Mouse (Mus musculus) cerebellum, adult 11-12 months (tissue): ENCODE measurements around the gene H2afy2.
A peak's percentile ranks its signal among the peaks of the same experiment; 100 is the strongest.

Experiments
- DNase-seq: peaks from one replicate; pipeline ENCODE4 v3.0.0; 2022

The H2afy2 gene

DNA sequence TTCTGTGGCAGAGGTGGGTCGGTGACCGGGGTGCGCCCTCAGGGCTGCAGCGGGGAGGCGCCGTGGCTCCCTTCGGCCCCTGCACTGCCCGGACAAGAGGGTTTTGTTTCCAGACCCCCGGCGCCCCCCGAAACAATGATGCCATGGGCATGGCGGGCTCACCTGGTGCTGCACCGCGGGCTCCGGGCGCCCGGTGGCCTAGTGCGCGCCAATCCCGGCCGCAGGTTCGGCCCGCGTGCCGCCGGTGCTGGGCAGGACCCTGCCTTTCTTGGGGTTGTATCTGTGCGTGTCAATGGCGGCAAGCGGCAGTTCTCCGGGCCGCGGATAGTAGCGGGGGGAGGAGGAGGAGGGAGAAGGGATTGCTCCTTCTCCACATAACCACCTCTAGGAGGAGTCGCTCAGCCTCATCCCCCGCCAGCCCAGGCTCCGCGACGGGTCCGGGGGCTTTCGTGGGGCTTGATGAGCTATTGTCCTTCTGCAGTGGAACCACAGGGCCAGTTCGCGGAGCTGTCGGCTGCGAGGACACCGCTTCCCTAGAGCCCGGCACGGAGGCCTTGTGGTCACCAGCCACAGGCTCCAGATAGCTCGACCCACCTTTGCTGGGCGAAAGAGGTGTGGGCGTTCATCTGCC, at the start of gene H2afy2:
TSS of gene H2afy2 (minus strand) at position 527 of the 631 bp plus-strand sequence.
- peak; percentile 83 for DNase-seq

GRCm38 (mm10) chr10:61832713-61833112, 48.8 kb upstream of the H2afy2 start:
- DNase-seq, result no peak

- DNase-seq, result no peak
Measured at GRCm38 (mm10) chr10:61831741-61832140, 47.8 kb upstream of the H2afy2 start.

- DNase-seq, result no peak
Measured at GRCm38 (mm10) chr10:61831251-61831650, 47.3 kb upstream of the H2afy2 start.

- DNase-seq, result no peak
Measured at GRCm38 (mm10) chr10:61830817-61831216, 46.9 kb upstream of the H2afy2 start.

- no peak for DNase-seq
Measured at GRCm38 (mm10) chr10:61829046-61829445, 45.1 kb upstream of the H2afy2 start.

DNA sequence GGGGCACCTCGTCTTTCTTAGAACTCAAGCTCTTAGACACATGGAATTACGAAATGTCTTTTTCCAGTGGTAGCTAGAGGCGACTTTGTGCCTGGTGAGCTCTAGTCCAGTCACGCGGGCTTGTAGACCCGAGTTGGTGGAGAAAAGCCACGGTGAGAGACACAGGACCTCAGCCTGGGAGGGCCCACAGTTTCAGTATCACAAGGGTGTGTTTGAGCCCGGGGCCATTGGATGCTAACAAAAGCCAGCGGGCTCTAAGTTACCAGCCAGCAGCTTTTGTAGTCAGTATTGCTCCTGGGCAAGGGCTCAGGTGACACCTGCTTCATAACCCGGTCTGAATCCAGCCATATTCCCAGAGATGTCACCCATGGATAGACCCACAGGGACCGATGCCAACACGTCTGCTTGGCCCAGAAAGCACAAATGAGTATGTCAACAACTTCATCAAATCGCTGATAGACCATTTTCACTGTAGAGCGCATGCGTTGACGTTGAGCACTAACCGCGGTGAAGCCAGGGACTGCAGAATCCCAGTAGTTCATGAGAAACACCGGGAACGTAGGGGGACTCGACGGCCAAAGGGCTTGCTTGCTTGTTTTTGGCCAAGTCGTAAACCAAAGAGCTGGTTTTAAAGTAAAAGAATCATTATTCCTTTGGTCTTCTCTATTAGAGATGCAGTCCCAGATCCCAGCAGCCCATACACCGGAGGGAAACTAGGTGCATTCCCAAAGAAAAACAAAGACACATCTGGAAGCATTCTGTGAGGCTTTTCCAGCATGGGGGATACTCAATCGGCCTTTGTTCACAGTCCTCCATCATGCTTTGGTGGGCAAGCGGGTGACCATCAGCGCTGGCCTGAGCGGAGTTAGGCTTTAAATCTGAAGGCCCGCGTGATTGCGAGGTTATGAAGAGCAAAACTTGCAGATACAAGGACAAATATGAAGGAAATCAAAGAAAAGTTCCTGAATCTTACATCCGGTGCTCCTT, 44.3 kb upstream of the H2afy2 start:
- no peak for DNase-seq

GRCm38 (mm10) chr10:61826753-61827435, 42.9 kb upstream of the H2afy2 start:
- no peak for DNase-seq

- DNase-seq, result no peak
Measured at GRCm38 (mm10) chr10:61825979-61826752, 42.2 kb upstream of the H2afy2 start.

GRCm38 (mm10) chr10:61825536-61825935, 41.6 kb upstream of the H2afy2 start:
- DNase-seq, result no peak

DNA sequence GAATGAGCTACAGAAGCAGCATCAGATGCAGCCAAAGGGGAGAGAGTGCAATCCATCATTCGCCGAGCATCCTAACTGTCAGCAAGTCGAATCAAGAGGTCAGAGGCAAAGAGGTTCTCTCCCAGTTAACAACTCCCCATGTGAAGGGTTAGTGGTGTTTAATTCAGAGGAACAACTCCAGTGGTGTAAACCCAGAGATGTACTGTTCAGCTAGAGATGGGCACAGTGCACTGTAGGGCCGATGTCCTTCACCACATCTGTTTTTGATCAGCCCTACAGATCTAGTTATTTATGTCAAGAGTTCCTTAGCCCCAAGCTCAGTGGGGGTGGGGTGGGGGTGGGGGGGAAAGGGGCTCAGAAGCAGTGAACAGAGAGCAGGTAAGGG, 39.8 kb upstream of the H2afy2 start:
- DNase-seq, result no peak

DNA sequence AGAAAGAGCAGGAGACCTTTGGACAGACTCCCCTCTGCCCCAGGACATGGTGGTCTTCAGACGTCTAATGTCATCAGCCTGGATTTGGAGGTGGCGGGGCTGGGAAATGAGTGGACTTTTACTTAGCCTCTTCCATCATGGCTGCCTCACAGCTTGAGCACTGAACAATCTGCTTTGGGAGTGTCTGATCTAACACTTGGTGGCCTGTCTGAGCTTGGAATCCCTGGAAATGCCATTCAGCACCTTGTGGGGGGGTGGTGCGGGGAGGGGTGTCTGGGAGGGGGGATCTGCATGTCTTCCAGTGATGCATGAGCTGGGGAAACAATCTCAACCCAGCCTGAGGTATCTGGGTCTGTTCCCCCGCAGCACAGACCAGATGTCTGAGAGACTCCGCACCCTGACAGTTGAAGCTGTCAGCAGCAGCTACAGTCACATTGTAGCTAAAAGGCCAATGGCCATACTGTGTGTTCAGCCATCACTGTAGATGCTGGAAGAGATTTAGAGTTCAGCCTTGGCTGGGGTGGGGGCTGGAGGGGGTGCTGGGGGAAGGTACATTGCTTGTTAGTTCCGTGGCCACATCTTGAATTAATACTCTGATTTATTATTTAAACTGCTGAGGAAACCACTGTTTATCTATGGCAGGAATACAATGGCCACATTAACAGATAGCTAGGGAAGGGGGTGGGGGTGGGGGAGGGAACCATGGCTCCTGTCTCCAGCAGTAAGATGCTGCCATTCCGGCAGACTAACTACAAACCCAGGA, 39.2 kb upstream of the H2afy2 start:
- DNase-seq, result no peak

GRCm38 (mm10) chr10:61820050-61820449, 36.1 kb upstream of the H2afy2 start:
- DNase-seq, result no peak

- DNase-seq, result no peak
Measured at GRCm38 (mm10) chr10:61811987-61812386, 28.0 kb upstream of the H2afy2 start.

- DNase-seq, result no peak
Measured at GRCm38 (mm10) chr10:61798133-61798576, 14.2 kb upstream of the H2afy2 start.

DNA sequence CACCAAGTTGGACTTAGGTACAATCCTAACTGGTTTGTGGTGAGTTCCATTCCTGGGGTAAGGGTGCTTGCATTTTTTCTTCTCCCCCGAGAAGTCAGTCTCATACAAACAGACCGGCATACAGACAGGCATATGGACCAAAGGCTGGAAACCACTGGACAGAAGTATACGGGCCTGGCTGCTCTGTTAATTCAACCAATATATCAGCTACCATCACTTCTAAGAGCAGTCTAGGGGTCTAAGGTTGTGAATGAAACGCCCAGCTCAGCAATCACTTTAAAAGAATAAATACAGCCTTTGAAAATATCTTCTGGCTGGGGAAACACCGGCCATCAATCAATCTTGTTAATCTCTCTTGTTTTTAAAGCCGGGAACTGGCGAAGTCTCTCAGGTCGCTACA, 11.5 kb upstream of the H2afy2 start:
- DNase-seq, result no peak

GRCm38 (mm10) chr10:61794971-61795370, 11.0 kb upstream of the H2afy2 start:
- DNase-seq, result no peak

- no peak for DNase-seq
Measured at GRCm38 (mm10) chr10:61793015-61793414, 9.1 kb upstream of the H2afy2 start.

- DNase-seq, result no peak
Measured at GRCm38 (mm10) chr10:61788499-61788898, 4.6 kb upstream of the H2afy2 start.

DNA sequence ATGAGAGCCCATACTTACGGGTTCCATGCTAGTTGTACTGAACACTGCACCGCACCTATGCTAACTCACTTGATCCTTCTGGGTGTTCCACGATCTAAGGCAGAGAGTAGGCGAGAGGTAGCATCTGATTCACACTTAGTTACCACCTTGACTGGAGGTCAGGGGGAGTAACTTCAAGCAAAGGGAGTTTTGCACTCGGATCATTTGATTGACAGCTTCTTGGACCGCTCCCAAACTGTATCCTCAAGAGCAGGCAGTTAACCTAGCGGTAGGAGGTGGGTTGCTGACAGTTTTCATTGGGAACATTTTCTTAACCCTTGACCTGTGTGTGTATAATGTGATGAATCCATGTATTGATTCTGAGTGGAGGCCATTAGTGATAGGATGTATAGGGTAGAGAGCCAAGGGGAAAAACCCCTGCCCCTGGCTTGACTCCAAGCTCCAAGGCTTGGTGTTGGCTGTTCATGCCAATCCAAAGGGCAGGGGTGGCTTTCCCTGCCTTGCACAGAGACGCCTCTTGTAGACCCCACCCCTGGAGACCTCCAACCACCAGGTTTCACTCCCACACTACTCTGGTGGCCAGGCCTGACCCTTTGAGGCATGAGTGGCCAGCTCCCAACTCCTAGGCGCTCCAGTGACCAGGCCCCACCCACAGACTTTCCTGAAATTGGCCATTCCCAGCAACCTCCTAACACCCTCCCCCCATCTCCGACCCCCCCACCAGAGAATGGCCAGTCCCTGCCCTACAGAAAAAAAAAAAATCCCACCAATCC, 3.8 kb upstream of the H2afy2 start:
- DNase-seq, result no peak

DNA sequence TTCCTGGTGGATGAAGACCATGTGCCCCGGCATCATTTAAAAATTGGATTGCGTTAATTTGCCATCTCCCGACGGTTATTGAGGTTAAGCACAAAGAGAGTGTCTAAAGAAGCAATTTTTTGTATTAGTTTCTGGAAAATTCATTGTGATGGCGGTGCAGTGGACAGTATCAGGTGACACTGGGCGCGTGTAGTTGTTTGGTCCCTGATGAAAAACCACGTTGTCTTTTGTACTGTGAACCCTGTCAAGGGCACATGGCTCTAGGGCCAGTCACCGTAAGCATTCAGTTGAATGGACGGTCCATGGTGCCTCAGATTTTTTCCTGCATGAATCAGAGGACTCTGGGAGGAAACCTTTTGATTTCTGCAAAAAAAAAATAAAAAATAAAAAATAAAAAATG, 467 bp upstream of the H2afy2 start:
- no peak for DNase-seq
